Mouse (Mus musculus): ENCODE measurements around the gene Pum1.
"Not testable (repeated sequence)": the region's sequence is repeated elsewhere in the genome, so short reads cannot be mapped to it uniquely, and the experiment has no call there.

Gene Pum1

GRCm38 (mm10) chr4:130668541-130668940 lies 5.4 kb downstream of the Pum1 start:
- no peak for DNase-seq (ENCODE audit: low read depth, low spot score)

GRCm38 (mm10) chr4:130668991-130669390 lies 5.9 kb downstream of the Pum1 start:
- DNase-seq (ENCODE audit: low read depth, low spot score) = no peak

GRCm38 (mm10) chr4:130670023-130670422 lies 6.9 kb downstream of the Pum1 start:
- not testable (repeated sequence) for DNase-seq (ENCODE audit: low read depth, low spot score)

- no peak for DNase-seq (ENCODE audit: low read depth, low spot score)
Observed at GRCm38 (mm10) chr4:130671079-130671845, 8.1 kb downstream of the Pum1 start.

- no peak for DNase-seq (ENCODE audit: low read depth, low spot score)
Observed at GRCm38 (mm10) chr4:130672161-130672560, 9.0 kb downstream of the Pum1 start.

GRCm38 (mm10) chr4:130676746-130677145 lies 13.6 kb downstream of the Pum1 start:
- DNase-seq (ENCODE audit: low read depth, low spot score) = no peak

GRCm38 (mm10) chr4:130678149-130678548 lies 15.0 kb downstream of the Pum1 start:
- no peak for DNase-seq (ENCODE audit: low read depth, low spot score)

- DNase-seq (ENCODE audit: low read depth, low spot score) = no peak
Observed at GRCm38 (mm10) chr4:130680676-130681075, 17.6 kb downstream of the Pum1 start.

- not testable (repeated sequence) for DNase-seq (ENCODE audit: low read depth, low spot score)
Observed at GRCm38 (mm10) chr4:130683051-130683450, 19.9 kb downstream of the Pum1 start.

GRCm38 (mm10) chr4:130693936-130694335 lies 30.8 kb downstream of the Pum1 start:
- no peak for DNase-seq (ENCODE audit: low read depth, low spot score)

- no peak for DNase-seq (ENCODE audit: low read depth, low spot score)
Observed at GRCm38 (mm10) chr4:130694982-130695381, 31.9 kb downstream of the Pum1 start.

GRCm38 (mm10) chr4:130701061-130701460 lies 37.9 kb downstream of the Pum1 start:
- peak; percentile 68 for DNase-seq (ENCODE audit: low read depth, low spot score)

- DNase-seq (ENCODE audit: low read depth, low spot score) = no peak
Observed at GRCm38 (mm10) chr4:130702835-130703535, 39.9 kb downstream of the Pum1 start.

- no peak for DNase-seq (ENCODE audit: low read depth, low spot score)
Observed at GRCm38 (mm10) chr4:130703601-130704000, 40.5 kb downstream of the Pum1 start.

GRCm38 (mm10) chr4:130704615-130705014 lies 41.5 kb downstream of the Pum1 start:
- no peak for DNase-seq (ENCODE audit: low read depth, low spot score)

- DNase-seq (ENCODE audit: low read depth, low spot score) = no peak
Observed at GRCm38 (mm10) chr4:130706215-130707000, 43.3 kb downstream of the Pum1 start.

GRCm38 (mm10) chr4:130711353-130711848 lies 48.3 kb downstream of the Pum1 start:
- no peak for DNase-seq (ENCODE audit: low read depth, low spot score)

- no peak for DNase-seq (ENCODE audit: low read depth, low spot score)
Observed at GRCm38 (mm10) chr4:130712341-130712740, 49.2 kb downstream of the Pum1 start.

GRCm38 (mm10) chr4:130713430-130713829 lies 50.3 kb downstream of the Pum1 start:
- DNase-seq (ENCODE audit: low read depth, low spot score) = no peak

GRCm38 (mm10) chr4:130715126-130715525 lies 52.0 kb downstream of the Pum1 start:
- DNase-seq (ENCODE audit: low read depth, low spot score) = no peak

GRCm38 (mm10) chr4:130715623-130716022 lies 52.5 kb downstream of the Pum1 start:
- no peak for DNase-seq (ENCODE audit: low read depth, low spot score)

- no peak for DNase-seq (ENCODE audit: low read depth, low spot score)
Observed at GRCm38 (mm10) chr4:130719348-130719747, 56.2 kb downstream of the Pum1 start.
